Mouse (Mus musculus) MEL (cell line): ENCODE measurements around the gene Adam8.

Experiments
- CHD1 ChIP-seq: IDR thresholded peaks from 2 replicates; pipeline ENCODE4 v1.6.1; 2012; ENCODE audit warnings: low read depth, mild to moderate bottlenecking, inconsistent platforms, low read length, improper control_type of control experiment
- E2F4 ChIP-seq: IDR thresholded peaks from 2 replicates; pipeline ENCODE4 v1.6.1; 2011; ENCODE audit warnings: low read depth, low read length, improper control_type of control experiment, borderline replicate concordance
- TCF12 ChIP-seq: IDR thresholded peaks from 2 replicates; pipeline ENCODE4 v1.6.1; 2014; ENCODE audit warnings: low read depth, mild to moderate bottlenecking, inconsistent platforms, low read length, improper control_type of control experiment, moderate library complexity

- TF ChIP-seq E2F4 = no peak
- no peak for TF ChIP-seq CHD1
- no peak for TF ChIP-seq TCF12
These were observed 34.9 kb downstream of the Adam8 start for GRCm38 (mm10) chr7:139957437-139957836.
